Mouse (Mus musculus) 3T3-L1 (cell line): ENCODE measurements around the gene Vwce.

Experiments used
- DNase-seq: peaks from one replicate; pipeline ENCODE4 v3.0.0-alpha.2; 2015; ENCODE audit warnings: low read depth, low spot score

Gene Vwce

GRCm38 (mm10) chr19:10640589-10641378 is 6.8 kb downstream of the Vwce start:
- no peak for DNase-seq

- peak; percentile 89 for DNase-seq
Observed at GRCm38 (mm10) chr19:10645616-10646015, 11.6 kb downstream of the Vwce start.

GRCm38 (mm10) chr19:10648156-10648555 is 14.1 kb downstream of the Vwce start:
- DNase-seq, result no peak

- DNase-seq, result no peak
Observed at GRCm38 (mm10) chr19:10656058-10656457, 22.0 kb downstream of the Vwce start.

- DNase-seq, result no peak
Observed at GRCm38 (mm10) chr19:10657742-10658141, 23.7 kb downstream of the Vwce start.

GRCm38 (mm10) chr19:10658406-10658805 is 24.4 kb downstream of the Vwce start:
- DNase-seq, result no peak

GRCm38 (mm10) chr19:10661373-10661772 is 27.4 kb downstream of the Vwce start:
- no peak for DNase-seq

- no peak for DNase-seq
Observed at GRCm38 (mm10) chr19:10661919-10662318, 27.9 kb downstream of the Vwce start.

GRCm38 (mm10) chr19:10662665-10663064 is 28.7 kb downstream of the Vwce start:
- DNase-seq, result no peak

- DNase-seq, result no peak
Observed at GRCm38 (mm10) chr19:10665093-10665492, 31.1 kb downstream of the Vwce start.

GRCm38 (mm10) chr19:10665499-10665898 is 31.5 kb downstream of the Vwce start:
- peak; percentile 84 for DNase-seq

GRCm38 (mm10) chr19:10671319-10671718 is 37.3 kb downstream of the Vwce start:
- no peak for DNase-seq

GRCm38 (mm10) chr19:10671854-10672417 is 37.9 kb downstream of the Vwce start:
- no peak for DNase-seq

GRCm38 (mm10) chr19:10673275-10673674 is 39.3 kb downstream of the Vwce start:
- no peak for DNase-seq

GRCm38 (mm10) chr19:10676656-10677055 is 42.6 kb downstream of the Vwce start:
- no peak for DNase-seq

GRCm38 (mm10) chr19:10677915-10678771 is 44.1 kb downstream of the Vwce start, which contains the start of gene Pga5:
TSS of gene Pga5 (minus strand) at chr19:10678071.
- peak; percentile 93 for DNase-seq

- DNase-seq, result no peak
Observed at GRCm38 (mm10) chr19:10678772-10679067, 44.7 kb downstream of the Vwce start.

GRCm38 (mm10) chr19:10681571-10681970 is 47.6 kb downstream of the Vwce start:
- peak; percentile 54 for DNase-seq

GRCm38 (mm10) chr19:10685081-10685480 is 51.1 kb downstream of the Vwce start:
- no peak for DNase-seq

- DNase-seq, result no peak
Observed at GRCm38 (mm10) chr19:10685727-10686126, 51.7 kb downstream of the Vwce start.

- DNase-seq, result peak; percentile 90
Observed at GRCm38 (mm10) chr19:10688537-10689352, 54.7 kb downstream of the Vwce start, which contains the start of gene Vps37c. TSS of gene Vps37c (plus strand) at chr19:10688735.
